Mouse (Mus musculus): ENCODE results near the gene Trib3. TPM values are rescaled to one million over a fixed set of nuclear protein-coding genes. Genes with fewer than 3 reads are reported as not detected.

Gene Trib3
- total RNA-seq, 1 experiment, result 18.5 TPM

DNA sequence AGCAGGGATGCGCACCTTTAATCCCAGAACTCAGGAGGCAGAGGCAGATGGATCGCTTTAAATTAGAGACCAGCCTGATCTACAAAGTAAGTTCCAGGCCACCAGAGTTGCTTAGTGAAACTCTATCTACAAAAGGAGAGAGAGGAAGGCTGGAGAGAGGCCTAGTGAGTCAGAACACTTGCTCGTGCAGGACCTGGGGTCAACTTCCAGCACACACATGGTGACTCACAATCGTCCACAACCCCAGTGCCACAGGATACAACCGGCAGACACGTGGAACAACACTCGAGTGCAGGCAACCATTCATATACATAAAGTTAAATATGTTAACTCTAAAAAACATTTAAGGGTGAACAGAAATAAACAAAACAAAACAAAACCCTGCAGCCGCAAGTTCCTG lies 17.2 kb downstream of the Trib3 start:
- in situ Hi-C loops (cut with MboI; ENCODE audit: low sequenced_read_pairs in 2 of 2, unreplicated experiment in 2 of 2), result no loop called here
- H3K9ac ChIP-seq (ENCODE audit: insufficient read depth, low read depth, low read length, poor library complexity, severe bottlenecking), result peak overlapping the region; percentile 26; the same call in 1 of the 2 replicates
- no peak overlapping the region for H3K27ac ChIP-seq (ENCODE audit: insufficient read depth, low read depth, low read length, poor library complexity, severe bottlenecking)
- no peak for TF ChIP-seq ZNF384 (IDR thresholded peaks at IDR 0.05; ENCODE audit: low read depth, low read length)
- TF ChIP-seq MAFK (IDR thresholded peaks at IDR 0.05; ENCODE audit: insufficient read depth, low read depth, low read length), result no peak
- no peak for TF ChIP-seq ZC3H11A (IDR thresholded peaks at IDR 0.05; ENCODE audit: borderline replicate concordance, low read depth, low read length)
- TF ChIP-seq CHD2 (IDR thresholded peaks at IDR 0.05; ENCODE audit: low read depth, low read length), result no peak
- TF ChIP-seq HCFC1 (IDR thresholded peaks at IDR 0.05; ENCODE audit: borderline replicate concordance, insufficient read depth, low read length), result no peak
- no peaks in the 10 kb centered on the region for H3K9me3 ChIP-seq (ENCODE audit: control insufficient read depth, insufficient read depth, low read depth, low read length)
- H3K4me1 ChIP-seq (ENCODE audit: control insufficient read depth in 2 of 2, insufficient read depth in 2 of 2, low read length in 2 of 2, poor library complexity in 1 of 2), result peaks cover 2 to 19% of the 10 kb centered on the region in 2 experiments; a peak in 3 of 4 replicates
- H3K4me3 ChIP-seq (ENCODE audit: insufficient read depth in 1 of 2, low read depth in 1 of 2, low read length in 2 of 2, poor library complexity in 1 of 2, severe bottlenecking in 1 of 2), result no peak overlapping the region
- DNase-seq (ENCODE audit: low read depth, low spot score), result no peak
- H3K36me3 ChIP-seq (ENCODE audit: control insufficient read depth, insufficient read depth, low read length, poor library complexity, severe bottlenecking), result peaks cover 61% of the 10 kb centered on the region

- in situ Hi-C loops (cut with MboI; ENCODE audit: low sequenced_read_pairs in 2 of 2, unreplicated experiment in 2 of 2), result no loop called here
- H3K9me3 ChIP-seq (ENCODE audit: control insufficient read depth, insufficient read depth, low read depth, low read length), result no peaks in the 10 kb centered on the region
- TF ChIP-seq ZC3H11A (IDR thresholded peaks at IDR 0.05; ENCODE audit: borderline replicate concordance, low read depth, low read length), result no peak
- TF ChIP-seq MAFK (IDR thresholded peaks at IDR 0.05; ENCODE audit: insufficient read depth, low read depth, low read length), result no peak
- no peak for TF ChIP-seq ZNF384 (IDR thresholded peaks at IDR 0.05; ENCODE audit: low read depth, low read length)
- TF ChIP-seq HCFC1 (IDR thresholded peaks at IDR 0.05; ENCODE audit: borderline replicate concordance, insufficient read depth, low read length), result no peak
- no peak for TF ChIP-seq CHD2 (IDR thresholded peaks at IDR 0.05; ENCODE audit: low read depth, low read length)
- no peak overlapping the region for H3K27ac ChIP-seq (ENCODE audit: insufficient read depth, low read depth, low read length, poor library complexity, severe bottlenecking)
- H3K9ac ChIP-seq (ENCODE audit: insufficient read depth, low read depth, low read length, poor library complexity, severe bottlenecking), result no peak overlapping the region
- peaks cover 65% of the 10 kb centered on the region for H3K36me3 ChIP-seq (ENCODE audit: control insufficient read depth, insufficient read depth, low read length, poor library complexity, severe bottlenecking)
- no peak overlapping the region for H3K4me3 ChIP-seq (ENCODE audit: insufficient read depth in 1 of 2, low read depth in 1 of 2, low read length in 2 of 2, poor library complexity in 1 of 2, severe bottlenecking in 1 of 2)
- peaks cover 2 to 19% of the 10 kb centered on the region in 2 experiments; a peak in 3 of 4 replicates for H3K4me1 ChIP-seq (ENCODE audit: control insufficient read depth in 2 of 2, insufficient read depth in 2 of 2, low read length in 2 of 2, poor library complexity in 1 of 2)
- no peak for DNase-seq (ENCODE audit: low read depth, low spot score)
These were observed 17.7 kb downstream of the Trib3 start for GRCm38 (mm10) chr2:152326157-152326556.

- peaks cover 61% of the 10 kb centered on the region for H3K36me3 ChIP-seq (ENCODE audit: control insufficient read depth, insufficient read depth, low read length, poor library complexity, severe bottlenecking)
These were observed 19.0 kb downstream of the Trib3 start for GRCm38 (mm10) chr2:152324842-152325241.

GRCm38 (mm10) chr2:152323971-152324370 lies 19.9 kb downstream of the Trib3 start:
- H3K4me3 ChIP-seq (ENCODE audit: insufficient read depth in 1 of 2, low read depth in 1 of 2, low read length in 2 of 2, poor library complexity in 1 of 2, severe bottlenecking in 1 of 2), result no peak overlapping the region
- H3K9ac ChIP-seq (ENCODE audit: insufficient read depth, low read depth, low read length, poor library complexity, severe bottlenecking), result no peak overlapping the region
- DNase-seq (ENCODE audit: low read depth, low spot score), result no peak
- H3K9me3 ChIP-seq (ENCODE audit: control insufficient read depth, insufficient read depth, low read depth, low read length), result no peaks in the 10 kb centered on the region
- in situ Hi-C loops (cut with MboI; ENCODE audit: low sequenced_read_pairs in 2 of 2, unreplicated experiment in 2 of 2), result no loop called here
- TF ChIP-seq ZNF384 (IDR thresholded peaks at IDR 0.05; ENCODE audit: low read depth, low read length), result no peak
- TF ChIP-seq CHD2 (IDR thresholded peaks at IDR 0.05; ENCODE audit: low read depth, low read length), result no peak
- no peak for TF ChIP-seq MAFK (IDR thresholded peaks at IDR 0.05; ENCODE audit: insufficient read depth, low read depth, low read length)
- TF ChIP-seq ZC3H11A (IDR thresholded peaks at IDR 0.05; ENCODE audit: borderline replicate concordance, low read depth, low read length), result no peak
- no peak for TF ChIP-seq HCFC1 (IDR thresholded peaks at IDR 0.05; ENCODE audit: borderline replicate concordance, insufficient read depth, low read length)
- peaks cover 65% of the 10 kb centered on the region for H3K36me3 ChIP-seq (ENCODE audit: control insufficient read depth, insufficient read depth, low read length, poor library complexity, severe bottlenecking)
- H3K27ac ChIP-seq (ENCODE audit: insufficient read depth, low read depth, low read length, poor library complexity, severe bottlenecking), result no peak overlapping the region
- peaks cover 0 to 14% of the 10 kb centered on the region in 2 experiments; a peak in 2 of 4 replicates for H3K4me1 ChIP-seq (ENCODE audit: control insufficient read depth in 2 of 2, insufficient read depth in 2 of 2, low read length in 2 of 2, poor library complexity in 1 of 2)

More at GRCm38 (mm10) chr2:152324842-152325241, 19.0 kb downstream of the Trib3 start:
- Histone ChIP-seq H3K9me3 (ENCODE audit: control insufficient read depth, insufficient read depth, low read depth, low read length) (no peaks in the 10 kb centered on the region), H3K4me3 (ENCODE audit: insufficient read depth in 1 of 2, low read depth in 1 of 2, low read length in 2 of 2, poor library complexity in 1 of 2, severe bottlenecking in 1 of 2) (no peak overlapping the region), H3K4me1 (ENCODE audit: control insufficient read depth in 2 of 2, insufficient read depth in 2 of 2, low read length in 2 of 2, poor library complexity in 1 of 2) (peaks cover 0 to 14% of the 10 kb centered on the region in 2 experiments; a peak in 3 of 4 replicates), H3K27ac (ENCODE audit: insufficient read depth, low read depth, low read length, poor library complexity, severe bottlenecking) (no peak overlapping the region), H3K9ac (ENCODE audit: insufficient read depth, low read depth, low read length, poor library complexity, severe bottlenecking) (no peak overlapping the region)
- in situ Hi-C loops (cut with MboI; ENCODE audit: low sequenced_read_pairs in 2 of 2, unreplicated experiment in 2 of 2), result no loop called here
- no peak for TF ChIP-seq ZC3H11A (IDR thresholded peaks at IDR 0.05; ENCODE audit: borderline replicate concordance, low read depth, low read length)
- TF ChIP-seq MAFK (IDR thresholded peaks at IDR 0.05; ENCODE audit: insufficient read depth, low read depth, low read length), result no peak
- DNase-seq (ENCODE audit: low read depth, low spot score), result no peak

GRCm38 (mm10) chr2:152322198-152322597 lies 21.6 kb downstream of the Trib3 start:
- peaks cover 0 to 11% of the 10 kb centered on the region in 2 experiments; a peak in 1 of 4 replicates for H3K4me1 ChIP-seq (ENCODE audit: control insufficient read depth in 2 of 2, insufficient read depth in 2 of 2, low read length in 2 of 2, poor library complexity in 1 of 2)
- TF ChIP-seq MAFK (IDR thresholded peaks at IDR 0.05; ENCODE audit: insufficient read depth, low read depth, low read length) (no peak), CHD2 (IDR thresholded peaks at IDR 0.05; ENCODE audit: low read depth, low read length) (no peak), ZC3H11A (IDR thresholded peaks at IDR 0.05; ENCODE audit: borderline replicate concordance, low read depth, low read length) (no peak), HCFC1 (IDR thresholded peaks at IDR 0.05; ENCODE audit: borderline replicate concordance, insufficient read depth, low read length) (no peak), ZNF384 (IDR thresholded peaks at IDR 0.05; ENCODE audit: low read depth, low read length) (no peak)
- H3K27ac ChIP-seq (ENCODE audit: insufficient read depth, low read depth, low read length, poor library complexity, severe bottlenecking), result no peak overlapping the region
- DNase-seq (ENCODE audit: low read depth, low spot score), result no peak
- H3K36me3 ChIP-seq (ENCODE audit: control insufficient read depth, insufficient read depth, low read length, poor library complexity, severe bottlenecking), result peaks cover 68% of the 10 kb centered on the region
- H3K9ac ChIP-seq (ENCODE audit: insufficient read depth, low read depth, low read length, poor library complexity, severe bottlenecking), result no peak overlapping the region
- in situ Hi-C loops (cut with MboI; ENCODE audit: low sequenced_read_pairs in 2 of 2, unreplicated experiment in 2 of 2), result no loop called here
- no peak overlapping the region for H3K4me3 ChIP-seq (ENCODE audit: insufficient read depth in 1 of 2, low read depth in 1 of 2, low read length in 2 of 2, poor library complexity in 1 of 2, severe bottlenecking in 1 of 2)
- H3K9me3 ChIP-seq (ENCODE audit: control insufficient read depth, insufficient read depth, low read depth, low read length), result no peaks in the 10 kb centered on the region

Measured in ES-E14 (cell line).